Mouse (Mus musculus) granulocyte monocyte progenitor cell, adult 5-6 weeks (primary cell): Measurements from ENCODE around the gene Sox5. TPM values are rescaled to one million over a fixed set of nuclear protein-coding genes. Genes with fewer than 3 reads are reported as not detected.

Experiments used
- ATAC-seq: replicated peaks from 2 replicates; pipeline ENCODE4 v1.8.0; 2016; ENCODE audit warnings: mild to moderate bottlenecking, moderate TSS enrichment, inconsistent platforms; ENCODE audit not compliant: poor library complexity, severe bottlenecking
- total RNA-seq, 2 experiments: library from RNA; stranded (forward) in 1 of 2; stranded (reverse) in 1 of 2; fragments of 200-712, 200-1000 nt in 1 of 2; fragments of >200 nt in 1 of 2; fragmentation: Nextera tagmentation in 1 of 2; gene quantifications; 2 replicates each; pipeline ENCODE4 v1.2.3; 2014 to 2017

Sox5 gene
- total RNA-seq, 2 experiments from 2014 or later: not detected

DNA sequence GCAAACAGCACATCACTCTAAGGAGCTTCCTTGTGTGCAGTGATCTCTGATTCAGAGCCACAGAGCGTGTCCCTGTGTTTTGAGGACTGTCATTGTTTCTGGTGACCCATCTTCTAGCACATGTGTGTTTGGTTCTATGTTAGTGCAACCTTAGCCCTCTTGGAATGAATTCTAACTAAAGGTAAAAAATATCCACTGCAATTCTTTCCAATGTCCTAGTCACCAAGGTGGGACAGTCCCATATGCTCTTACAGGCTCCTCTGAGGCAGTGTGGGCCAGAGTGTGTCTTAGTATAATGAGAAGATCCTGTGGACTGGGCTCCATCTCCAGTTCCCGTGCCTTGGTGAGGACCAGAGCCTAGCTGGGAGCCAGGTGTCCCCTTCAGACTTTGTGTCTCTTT lies 748.6 kb downstream of the Sox5 start:
- no peak for ATAC-seq

DNA sequence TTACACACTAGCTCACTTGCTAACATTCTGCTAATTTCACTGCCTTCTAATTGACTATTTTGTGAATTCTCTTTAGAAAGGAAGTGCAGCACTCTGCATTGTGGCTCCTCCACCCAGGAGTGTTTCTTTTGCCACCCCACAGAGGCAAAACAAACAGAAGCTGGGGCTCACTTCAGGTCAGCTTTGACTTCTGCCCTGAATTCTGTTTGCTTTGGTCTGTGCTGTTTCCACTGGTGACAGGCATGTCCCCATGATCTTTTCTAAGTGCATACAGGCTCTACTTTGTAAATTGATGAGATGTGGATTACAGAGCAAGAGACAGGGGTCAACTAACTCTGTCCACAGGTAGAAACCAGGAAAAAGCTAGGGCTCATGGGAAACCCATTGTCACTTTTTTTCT lies 764.8 kb downstream of the Sox5 start:
- ATAC-seq: no peak

DNA sequence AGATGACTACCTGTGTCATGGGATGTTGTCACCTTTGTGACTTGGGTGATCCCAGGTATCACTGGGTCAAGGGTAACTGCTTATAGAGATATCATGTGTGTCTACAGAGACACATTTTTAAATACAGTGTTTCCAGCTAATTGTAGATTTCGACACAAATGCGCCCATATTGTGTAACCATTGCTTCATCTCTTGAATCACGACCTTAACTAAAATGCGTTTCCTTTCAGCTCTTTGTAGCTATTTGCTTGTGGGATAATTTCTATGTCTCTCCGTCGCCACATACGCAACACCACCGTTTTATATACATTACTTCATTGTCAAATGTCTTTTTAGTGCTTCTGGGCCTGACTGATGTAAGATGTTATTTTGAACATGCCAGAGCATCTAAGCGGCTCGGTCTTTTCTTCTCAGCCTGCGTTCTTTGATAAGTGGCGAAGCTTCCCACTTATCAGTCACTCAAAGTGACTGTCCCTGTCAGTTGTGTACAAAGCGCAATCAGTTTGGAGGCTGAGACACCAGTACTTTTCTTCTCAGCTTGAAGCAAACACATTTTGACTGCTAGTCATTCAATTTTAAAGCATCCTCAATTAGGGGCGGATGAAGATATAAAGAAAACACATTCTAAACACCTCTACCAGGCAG lies 769.8 kb downstream of the Sox5 start:
- ATAC-seq: peak; percentile 81

DNA sequence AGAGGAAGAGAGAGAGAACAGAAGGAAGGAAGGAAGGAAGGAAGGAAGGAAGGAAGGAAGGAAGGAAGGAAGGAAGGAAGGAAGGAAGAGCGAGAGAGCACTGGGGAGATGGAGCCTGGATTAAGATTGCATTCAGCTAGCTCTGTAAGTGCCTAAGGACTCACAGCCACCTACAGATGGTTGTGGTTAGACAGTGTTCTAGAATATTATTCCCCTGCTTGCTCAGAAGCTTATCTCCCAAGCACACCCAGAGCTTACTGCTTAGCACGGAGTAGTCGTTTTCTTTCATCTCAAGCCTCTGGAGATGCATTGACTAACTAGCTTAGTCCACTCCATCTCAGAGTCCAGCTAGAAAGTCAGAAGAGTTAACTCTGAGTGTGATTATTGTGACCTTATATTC lies 770.8 kb downstream of the Sox5 start:
- ATAC-seq: no peak

DNA sequence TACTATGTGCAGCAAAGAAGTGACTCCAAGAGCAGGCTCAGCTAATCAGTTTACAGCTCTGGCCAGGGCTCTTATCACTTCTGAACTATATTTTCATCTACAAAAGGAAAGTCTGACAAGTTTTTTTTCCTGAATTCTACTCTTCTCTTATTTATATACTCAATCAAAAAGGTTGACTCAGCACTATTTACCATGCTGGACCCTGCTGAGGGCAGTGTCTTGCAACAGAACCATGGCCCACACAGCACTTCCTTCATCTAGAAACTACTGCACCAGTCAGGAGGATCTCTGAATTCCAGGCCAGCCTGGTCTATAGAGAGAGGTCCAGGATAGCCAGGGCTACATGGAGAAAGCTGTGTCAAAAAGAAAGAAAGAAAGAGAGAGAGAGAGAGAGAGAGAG lies 771.5 kb downstream of the Sox5 start:
- no peak for ATAC-seq

DNA sequence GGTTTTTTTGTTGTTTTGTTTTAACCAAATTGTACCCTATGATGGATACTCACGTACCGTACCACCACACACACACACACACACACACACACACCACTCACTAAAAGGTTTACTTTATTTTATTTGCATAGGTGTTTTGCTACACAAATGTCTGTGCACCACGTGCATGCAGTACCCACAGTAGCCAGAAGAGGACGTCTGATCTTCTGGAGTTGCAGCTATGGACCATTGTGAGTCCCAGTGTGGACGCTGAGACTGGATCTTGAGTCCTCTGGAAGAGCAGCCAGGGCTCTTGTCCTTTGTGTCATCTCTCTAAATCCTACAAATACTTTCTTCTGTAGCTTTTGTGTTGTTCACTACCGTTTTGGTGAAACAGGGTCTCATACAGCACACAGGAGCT lies 776.6 kb downstream of the Sox5 start:
- no peak for ATAC-seq

DNA sequence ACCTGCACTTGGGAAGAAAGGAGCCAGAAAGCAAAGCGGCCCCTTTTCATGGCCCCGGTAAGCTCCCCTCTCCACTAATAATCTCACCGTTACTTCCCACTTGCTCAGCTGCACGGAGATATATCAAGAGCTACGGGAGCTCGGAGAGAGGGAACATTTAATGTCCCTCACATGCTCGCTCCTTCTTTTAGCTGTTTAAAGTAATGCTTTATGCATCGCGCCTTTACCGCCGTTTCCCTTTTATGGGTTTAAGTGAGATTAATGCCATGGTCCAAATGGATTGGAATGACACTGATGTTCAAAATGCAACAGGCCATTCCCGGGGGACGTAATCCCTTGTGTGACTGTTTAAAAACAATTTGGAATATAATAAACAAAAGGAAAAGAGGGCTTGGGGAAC lies 783.6 kb downstream of the Sox5 start:
- no peak for ATAC-seq

DNA sequence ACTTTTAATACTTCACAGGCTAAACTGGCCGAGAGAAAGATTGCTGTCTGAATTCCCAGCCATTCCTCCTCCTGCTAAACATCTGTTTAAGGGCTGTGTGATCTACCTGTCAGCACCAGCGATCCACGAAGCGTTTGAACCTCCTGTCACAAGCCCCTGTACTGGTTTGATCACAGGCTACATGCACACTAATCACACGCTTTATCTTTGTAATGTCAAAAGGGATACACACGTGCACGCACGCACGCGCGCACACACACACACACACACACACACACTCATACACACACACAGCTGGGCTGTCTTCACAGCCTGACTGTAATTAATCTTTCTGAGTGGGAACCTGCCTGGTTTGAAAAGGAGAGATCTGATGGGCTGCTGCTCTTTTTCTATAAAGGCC lies 784.2 kb downstream of the Sox5 start:
- no peak for ATAC-seq

DNA sequence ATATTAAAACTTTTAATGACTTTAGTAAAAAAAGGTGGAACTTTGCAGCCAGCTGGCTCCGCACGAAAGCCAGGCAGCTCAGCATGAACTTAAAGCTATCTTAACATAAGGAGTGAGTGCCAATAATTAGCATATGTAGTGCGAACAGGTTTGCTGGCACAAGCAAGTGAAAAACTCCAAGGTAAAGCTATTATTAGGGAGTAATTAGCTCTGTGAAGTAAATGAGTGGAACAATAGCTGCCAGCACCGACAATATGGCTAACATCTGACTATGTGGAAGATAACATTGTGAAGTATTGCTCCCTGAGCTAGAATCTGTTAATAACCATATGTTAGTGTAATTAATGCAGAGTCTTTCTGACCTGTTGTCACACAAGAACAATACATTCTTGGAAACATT lies 786.7 kb downstream of the Sox5 start:
- no peak for ATAC-seq

DNA sequence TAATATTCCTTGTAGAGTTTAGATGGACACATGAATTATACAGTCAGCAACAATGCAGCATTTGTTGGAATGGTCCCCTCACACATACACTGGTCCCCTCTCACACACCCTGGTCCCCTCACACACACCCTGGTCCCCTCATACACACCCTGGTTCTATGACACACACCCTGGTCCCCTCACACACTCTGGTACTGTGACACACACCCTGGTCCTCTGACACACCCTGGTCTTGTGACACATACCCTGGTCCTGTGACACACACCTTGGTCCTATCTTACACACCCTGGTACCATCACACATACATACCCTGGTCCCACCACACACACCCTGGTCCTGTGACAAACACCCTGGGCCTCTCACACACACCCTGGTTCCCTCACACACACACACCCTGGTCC lies 794.2 kb downstream of the Sox5 start:
- no peak for ATAC-seq

DNA sequence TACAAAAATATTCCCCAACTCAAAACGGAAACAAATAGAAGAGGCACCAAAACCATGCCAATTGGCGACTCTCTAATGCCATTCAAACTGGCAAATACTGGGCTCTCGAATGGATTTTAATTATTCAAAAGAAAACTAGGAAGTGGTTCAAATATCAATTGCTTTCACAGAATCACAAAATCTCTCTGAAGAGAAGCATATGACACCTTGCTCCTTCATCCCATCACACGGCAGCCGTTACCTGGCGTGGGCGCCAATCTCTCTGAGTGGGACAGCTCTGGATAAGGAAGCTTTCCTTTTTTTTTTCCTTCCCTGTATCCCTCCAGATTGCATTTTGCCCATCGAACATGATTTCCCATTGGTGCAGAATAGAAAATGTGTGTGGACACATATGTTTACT lies 801.6 kb downstream of the Sox5 start:
- ATAC-seq: no peak

DNA sequence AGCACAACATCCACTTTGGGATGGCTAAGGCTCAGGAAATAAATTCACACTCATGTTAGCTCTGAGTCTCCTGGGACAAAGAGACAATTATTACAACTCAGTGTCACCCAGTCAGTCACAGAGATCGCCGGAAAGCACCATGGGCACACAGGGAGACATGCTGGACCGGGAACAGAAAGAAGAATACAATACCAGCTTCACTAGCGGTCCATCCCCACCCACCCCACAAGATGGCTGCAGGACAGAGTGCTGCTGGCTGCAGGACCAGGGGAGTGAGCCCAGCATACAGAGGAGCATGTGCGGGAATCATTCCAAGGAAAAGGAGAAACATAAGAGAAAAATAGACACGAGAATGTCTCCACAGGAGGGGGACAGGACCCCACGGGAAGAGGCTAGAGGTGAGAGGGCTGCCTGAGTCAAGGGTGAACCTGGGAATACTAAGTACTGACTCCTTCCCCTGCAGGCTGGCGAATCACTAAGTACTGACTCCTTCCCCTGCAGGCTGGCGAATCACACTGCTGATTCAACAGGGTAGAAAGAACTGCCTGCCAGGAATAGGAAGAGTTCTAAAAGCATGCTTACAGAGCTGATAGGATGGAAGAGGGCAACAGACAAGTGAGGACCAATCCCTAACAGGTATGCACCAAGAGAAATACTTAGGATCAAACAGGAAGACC lies 813.9 kb downstream of the Sox5 start:
- no peak for ATAC-seq

DNA sequence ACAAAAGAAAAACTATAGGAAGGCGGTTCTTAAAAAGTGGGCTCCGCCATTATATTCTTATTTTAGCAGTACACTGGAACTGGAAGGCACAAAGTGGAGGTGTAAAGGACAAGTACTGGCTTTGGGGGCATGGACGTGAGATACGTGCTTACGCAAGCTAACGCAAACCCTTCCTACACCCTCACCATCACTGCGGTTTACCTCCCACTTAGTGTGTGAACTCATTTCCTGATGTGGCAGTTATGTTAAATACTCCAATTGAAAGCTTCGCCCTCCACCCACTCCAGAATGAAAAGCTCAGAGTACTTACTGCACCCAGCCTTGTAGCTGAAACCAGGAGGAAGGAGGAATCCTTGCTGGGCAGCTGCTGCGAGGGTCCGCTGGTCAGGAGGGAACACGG lies 821.3 kb downstream of the Sox5 start:
- no peak for ATAC-seq

DNA sequence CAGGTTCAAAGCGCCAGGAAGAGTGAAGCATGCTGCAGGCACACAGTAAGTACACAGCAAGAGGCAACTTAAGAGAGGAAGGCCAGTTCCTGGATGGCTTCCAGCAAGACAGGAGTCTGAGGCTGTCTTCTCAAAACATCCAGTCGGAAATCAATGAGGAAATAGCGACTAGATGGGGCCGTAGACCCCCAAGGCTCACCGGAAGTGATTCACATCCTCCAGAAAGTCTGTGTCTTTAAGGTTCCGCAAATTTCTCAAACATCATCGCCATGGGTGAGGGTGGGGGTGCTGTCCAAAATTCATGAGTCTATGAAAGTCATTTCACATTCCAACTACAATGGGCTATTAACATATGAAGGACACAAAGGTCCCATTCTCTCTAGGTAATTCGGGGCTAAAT lies 821.7 kb downstream of the Sox5 start:
- ATAC-seq: no peak

DNA sequence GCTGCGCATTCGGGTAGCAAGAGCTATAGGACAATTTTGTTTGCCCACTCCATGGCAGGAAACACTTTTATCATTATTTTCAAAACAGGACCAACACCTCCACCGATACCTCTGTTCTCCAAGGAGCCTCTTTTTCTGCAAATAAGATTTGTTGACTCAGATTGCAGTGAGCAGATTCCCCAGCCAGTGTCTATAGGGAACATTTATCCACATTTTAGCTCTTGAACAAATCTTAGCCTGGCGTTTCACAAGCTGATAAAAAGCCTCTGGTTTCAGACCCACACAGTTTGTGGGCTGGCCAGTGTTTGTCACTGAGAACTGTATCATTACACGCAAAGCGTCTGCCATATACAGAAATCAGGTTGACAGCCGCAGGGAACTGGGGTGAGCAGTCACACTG lies 823.4 kb downstream of the Sox5 start:
- ATAC-seq: no peak

DNA sequence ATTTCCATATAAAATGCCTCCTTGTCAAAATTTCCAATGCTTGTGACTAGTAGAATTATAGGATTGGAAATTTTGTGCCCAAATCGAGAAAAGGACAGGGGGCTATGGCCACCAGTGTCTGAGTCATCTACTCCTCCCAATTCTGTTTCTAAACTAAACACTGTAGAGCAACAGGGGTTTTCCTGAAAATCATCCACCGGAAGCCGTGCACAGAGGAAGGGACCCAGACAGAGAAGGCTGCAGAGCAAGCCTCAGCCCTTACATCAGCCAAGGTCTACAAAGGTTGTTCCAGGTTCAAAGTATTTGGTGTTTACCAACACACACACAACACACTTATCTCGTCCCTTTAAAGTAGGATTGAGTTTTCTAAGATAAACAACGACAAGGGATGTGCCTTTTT lies 824.7 kb downstream of the Sox5 start:
- no peak for ATAC-seq

DNA sequence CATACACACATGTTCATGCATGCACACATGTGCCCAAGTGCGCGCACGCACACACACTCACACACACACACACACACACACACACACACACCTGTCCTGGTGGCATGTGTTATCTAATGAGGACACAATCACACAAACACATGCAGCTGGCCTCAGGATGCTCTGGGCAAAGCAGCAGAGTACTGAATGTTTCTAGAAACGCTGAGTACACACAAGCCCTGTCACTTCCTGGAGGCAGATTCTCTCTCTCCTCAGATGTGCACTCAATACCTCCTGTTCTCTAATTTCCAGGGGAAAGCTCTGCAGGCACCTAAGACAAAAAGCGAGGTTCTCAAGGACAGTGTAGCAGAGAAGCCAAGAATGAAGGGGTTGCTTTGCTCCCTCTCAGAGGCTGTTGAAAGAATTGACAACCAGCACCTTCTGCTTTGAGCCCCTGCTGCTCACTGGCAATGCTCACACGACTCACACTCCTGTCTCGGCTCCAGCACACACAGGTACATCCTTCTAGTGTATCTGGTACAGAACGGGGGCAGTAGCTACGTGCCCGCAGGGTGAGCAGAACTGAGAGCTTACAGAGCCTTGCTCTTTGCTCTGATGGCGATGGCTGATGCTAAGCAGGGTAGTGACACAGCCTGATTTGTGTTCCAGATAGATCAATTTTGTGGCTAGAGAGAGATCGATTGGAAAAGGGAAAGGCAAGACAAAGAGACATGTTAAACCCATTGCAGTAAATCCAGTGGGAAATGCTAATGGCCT lies 833.0 kb downstream of the Sox5 start:
- no peak for ATAC-seq

DNA sequence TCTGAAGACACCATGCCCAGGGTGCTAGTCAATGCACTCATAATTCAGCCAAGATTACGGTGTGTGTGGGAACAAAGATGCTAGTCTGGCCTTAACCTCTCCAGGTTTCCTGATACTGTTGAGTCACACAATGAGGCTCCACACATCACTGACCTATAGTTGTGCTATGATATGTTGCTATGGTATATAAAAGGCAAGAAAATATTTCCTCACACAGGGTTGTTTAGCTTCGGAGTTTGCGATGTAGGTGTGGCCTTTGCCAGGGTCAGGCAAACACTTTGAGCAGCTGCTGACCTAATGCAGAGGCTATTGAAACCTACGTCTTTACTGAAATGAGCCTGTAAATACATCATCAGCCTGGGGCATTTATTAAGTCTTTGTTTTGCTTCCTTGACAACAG lies 833.7 kb downstream of the Sox5 start:
- no peak for ATAC-seq

DNA sequence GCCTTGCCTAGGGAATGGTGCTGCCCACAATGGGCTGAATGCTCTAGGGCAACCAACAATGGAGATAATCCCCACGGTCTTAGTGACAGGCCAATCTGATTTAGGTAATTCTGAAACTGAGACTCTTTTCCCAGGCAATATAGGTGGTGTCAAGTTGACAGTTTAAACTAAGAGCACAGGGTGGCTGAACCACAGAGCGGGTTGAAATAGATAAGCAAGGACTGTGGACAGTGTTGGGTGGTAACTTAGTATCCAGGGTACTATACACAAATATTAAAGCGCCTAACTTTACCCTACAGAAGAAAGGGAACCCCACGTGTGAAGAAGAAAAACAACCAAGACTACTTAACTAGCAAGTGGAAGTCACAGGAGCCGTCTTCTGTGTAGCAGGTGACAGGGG lies 838.7 kb downstream of the Sox5 start:
- ATAC-seq: no peak

DNA sequence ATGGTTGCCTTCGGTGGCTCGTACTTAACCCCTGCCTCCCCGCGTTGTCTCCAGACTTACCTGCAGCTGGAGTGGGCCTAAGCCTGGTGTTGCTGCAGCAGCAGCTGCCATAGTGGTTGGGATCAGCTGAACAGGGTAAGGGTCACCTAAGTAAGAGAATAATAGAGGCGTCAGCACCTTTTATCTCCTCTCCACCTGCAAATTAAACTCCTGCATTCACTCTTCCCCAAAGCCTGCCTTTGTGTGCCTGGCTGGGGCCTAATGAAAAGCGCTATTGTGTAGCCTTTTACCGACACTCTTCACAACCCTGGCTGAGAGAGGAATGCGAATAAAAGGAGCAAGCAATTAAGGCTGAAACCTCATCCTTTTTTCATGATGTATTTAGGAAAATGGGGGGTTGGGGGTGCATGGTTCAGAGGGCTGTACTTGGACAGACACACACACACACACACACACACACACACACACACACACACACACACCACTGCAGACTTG lies 840.4 kb downstream of the Sox5 start:
- ATAC-seq: no peak

DNA sequence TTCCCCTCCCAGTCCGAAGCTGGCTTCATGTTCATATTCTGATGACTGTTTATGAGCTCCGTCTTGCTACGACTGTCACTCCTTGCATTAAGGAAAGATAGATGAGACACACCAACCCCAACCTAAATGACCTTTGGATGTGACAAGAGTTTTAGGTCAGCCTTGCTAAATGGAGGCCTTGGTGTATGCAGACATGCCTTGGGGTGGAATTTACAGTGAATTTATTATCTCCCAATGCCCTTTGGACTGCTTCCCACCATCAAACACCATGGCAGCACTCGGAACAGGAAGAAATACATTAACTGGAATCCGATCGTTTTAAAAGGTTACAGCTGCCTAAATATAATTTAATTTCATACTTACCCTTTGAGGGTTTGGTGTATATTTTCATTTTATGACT lies 858.6 kb downstream of the Sox5 start:
- ATAC-seq: no peak
